Mouse (Mus musculus) adrenal gland, adult 18-20 months (tissue): ENCODE data around the gene Rnf145. TPM values are rescaled to one million over a fixed set of nuclear protein-coding genes. Genes with fewer than 3 reads are reported as not detected.

Experiments
- DNase-seq, 2 experiments: peaks; one replicate each; pipeline ENCODE4 v3.0.0; 2021 to 2022; ENCODE audit warnings: low spot score in 2 of 2
- long read RNA-seq, 2 experiments: library from polyadenylated mRNA; stranded (forward); transcript quantifications; one replicate each; pipeline ENCODE4 v2.0.0; 2021
- total RNA-seq, 2 experiments: library from RNA; stranded (reverse); gene quantifications; 1 replicate in 1 of 2; 2 replicates in 1 of 2; pipeline ENCODE4 v1.2.3; 2021

Gene Rnf145
- total RNA-seq: 10 to 100 TPM; 47.2 to 61.7 TPM
- long read RNA-seq, experiment 1, transcript Rnf145-201 (11 exons, 3,570 nt): major isoform, 87 of 95 reads
- long read RNA-seq, experiment 1, partial matches to known transcripts: 6 of 95 reads
- long read RNA-seq, experiment 1, other reads (novel, unspliced or antisense): 2 of 95 reads
- long read RNA-seq, experiment 2, transcript Rnf145-201 (11 exons, 3,570 nt): major isoform, 216 of 263 reads
- long read RNA-seq, experiment 2, partial matches to known transcripts: 35 of 263 reads
- long read RNA-seq, experiment 2, other reads (novel, unspliced or antisense): 12 of 263 reads

- peak; percentile 77 to 80 for DNase-seq
These were observed at the start of gene Rnf145 for GRCm38 (mm10) chr11:44518281-44519095. Gene Rnf145, plus strand, starts transcription at chr11:44518964.

GRCm38 (mm10) chr11:44469646-44470431, 48.9 kb upstream of the Rnf145 start:
- no peak for DNase-seq

- DNase-seq: peak; percentile 91 to 92
These were observed 48.1 kb upstream of the Rnf145 start, which contains the start of gene Ublcp1 for GRCm38 (mm10) chr11:44470432-44471336. Gene Ublcp1, minus strand, starts transcription at chr11:44470498.

- DNase-seq: peak in 1 of 2 experiments; percentile 20
These were observed 47.3 kb upstream of the Rnf145 start for GRCm38 (mm10) chr11:44471337-44471995.

- no peak for DNase-seq
These were observed 43.3 kb upstream of the Rnf145 start for GRCm38 (mm10) chr11:44475467-44475866.

- no peak for DNase-seq
These were observed 42.3 kb upstream of the Rnf145 start for GRCm38 (mm10) chr11:44476445-44476844.

- DNase-seq: no peak
These were observed 40.4 kb upstream of the Rnf145 start for GRCm38 (mm10) chr11:44478382-44478781.

GRCm38 (mm10) chr11:44480246-44480645, 38.5 kb upstream of the Rnf145 start:
- DNase-seq: no peak

GRCm38 (mm10) chr11:44485089-44485736, 33.6 kb upstream of the Rnf145 start:
- no peak for DNase-seq

GRCm38 (mm10) chr11:44489117-44489516, 29.6 kb upstream of the Rnf145 start:
- no peak for DNase-seq

- DNase-seq: no peak
These were observed 24.0 kb upstream of the Rnf145 start for GRCm38 (mm10) chr11:44494643-44495323.

- DNase-seq: no peak
These were observed 22.5 kb upstream of the Rnf145 start for GRCm38 (mm10) chr11:44496217-44496616.

GRCm38 (mm10) chr11:44498412-44499272, 20.1 kb upstream of the Rnf145 start:
- no peak for DNase-seq

- no peak for DNase-seq
These were observed 17.8 kb upstream of the Rnf145 start for GRCm38 (mm10) chr11:44500966-44501365.

- DNase-seq: no peak
These were observed 17.3 kb upstream of the Rnf145 start for GRCm38 (mm10) chr11:44501477-44501876.

- DNase-seq: no peak
These were observed 15.8 kb upstream of the Rnf145 start for GRCm38 (mm10) chr11:44502931-44503330.

- no peak for DNase-seq
These were observed 14.6 kb upstream of the Rnf145 start for GRCm38 (mm10) chr11:44504146-44504545.

- DNase-seq: no peak
These were observed 14.0 kb upstream of the Rnf145 start for GRCm38 (mm10) chr11:44504761-44505160.
